Mouse (Mus musculus): ENCODE results near the gene Gje1. TPM values are rescaled to one million over a fixed set of nuclear protein-coding genes. Genes with fewer than 3 reads are reported as not detected.
A peak's percentile ranks its signal among the peaks of the same experiment; 100 is the strongest.

The Gje1 gene
- polyA plus RNA-seq (2016; fragmentation: Nextera tagmentation; extraction: Ambion mirVana): not detected in 2 replicates

DNA sequence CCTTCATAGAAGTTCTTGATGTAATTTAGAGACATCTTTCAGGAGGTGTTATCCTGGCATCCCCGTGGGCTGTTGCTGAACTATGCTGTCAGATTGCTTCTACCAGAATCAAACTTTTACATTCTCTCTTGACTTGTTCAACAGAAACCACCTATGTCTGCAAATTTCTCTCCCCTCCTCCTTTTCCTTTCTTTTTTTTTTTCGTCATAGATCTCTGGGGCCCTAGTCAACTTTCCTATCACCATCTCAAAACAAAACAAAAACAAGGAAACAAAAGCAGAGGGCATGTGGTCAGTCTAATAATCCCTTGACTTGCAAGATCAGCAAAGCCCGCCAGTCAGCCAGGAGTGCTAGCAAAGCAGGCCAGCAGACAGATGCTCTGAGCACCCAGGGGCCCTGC is at the start of gene Gje1:
Gje1 (minus strand) TSS at position 101 of the 400 bp plus-strand sequence.
- WGBS: 44% methylated on average over 3 of the region's 3 CpGs
- H3K4me2 ChIP-seq (replicated peaks): no peak within 1 kb of the TSS
- no peaks in the 10 kb centered on the region for H3K4me1 ChIP-seq
- no peaks in the 10 kb centered on the region for H3K36me3 ChIP-seq
- no peaks in the 10 kb centered on the region for H3K27me3 ChIP-seq
- no peak within 1 kb of the TSS for H3K27ac ChIP-seq (replicated peaks)
- H3K9ac ChIP-seq (replicated peaks): no peak within 1 kb of the TSS
- H3K4me3 ChIP-seq: no peak within 1 kb of the TSS
- H3K9me3 ChIP-seq: no peaks in the 10 kb centered on the region
- no peak for ATAC-seq (ENCODE audit: low FRiP score, low read depth)

DNA sequence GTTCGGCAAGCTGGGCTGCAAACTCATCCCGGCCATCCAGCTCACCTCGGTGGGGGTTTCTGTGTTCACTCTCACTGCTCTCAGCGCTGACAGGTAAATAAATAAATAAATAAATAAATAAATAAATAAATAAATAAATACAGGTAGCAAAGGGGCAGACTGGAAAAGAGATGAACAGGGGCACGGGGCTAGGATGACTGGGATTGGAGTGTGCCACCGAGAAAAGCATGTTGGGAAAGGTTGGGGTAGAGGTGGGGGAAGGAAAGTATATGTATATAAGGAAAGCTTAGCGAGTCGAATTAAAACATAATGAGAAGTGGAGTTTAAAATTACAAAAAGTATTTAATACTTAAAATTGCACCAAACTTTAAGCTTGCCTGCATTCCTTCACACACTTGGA is 42.6 kb upstream of the Gje1 start:
- H3K9me3 ChIP-seq: no peaks in the 10 kb centered on the region
- no peak overlapping the region for H3K27ac ChIP-seq (replicated peaks)
- peak overlapping the region; percentile 40 for H3K4me3 ChIP-seq
- H3K9ac ChIP-seq (replicated peaks): 0 out of 2 replicates have a peak overlapping the region, but pooled peaks have one; percentile 13
- peaks cover 10% of the 10 kb centered on the region for H3K4me1 ChIP-seq
- H3K4me2 ChIP-seq (replicated peaks): peak overlapping the region; percentile 76
- peak; percentile 33 for ATAC-seq (ENCODE audit: low FRiP score, low read depth)
- H3K27me3 ChIP-seq: peaks cover 15% of the 10 kb centered on the region
- WGBS: 21% methylated on average over 8 of the region's 8 CpGs
- no peaks in the 10 kb centered on the region for H3K36me3 ChIP-seq

DNA sequence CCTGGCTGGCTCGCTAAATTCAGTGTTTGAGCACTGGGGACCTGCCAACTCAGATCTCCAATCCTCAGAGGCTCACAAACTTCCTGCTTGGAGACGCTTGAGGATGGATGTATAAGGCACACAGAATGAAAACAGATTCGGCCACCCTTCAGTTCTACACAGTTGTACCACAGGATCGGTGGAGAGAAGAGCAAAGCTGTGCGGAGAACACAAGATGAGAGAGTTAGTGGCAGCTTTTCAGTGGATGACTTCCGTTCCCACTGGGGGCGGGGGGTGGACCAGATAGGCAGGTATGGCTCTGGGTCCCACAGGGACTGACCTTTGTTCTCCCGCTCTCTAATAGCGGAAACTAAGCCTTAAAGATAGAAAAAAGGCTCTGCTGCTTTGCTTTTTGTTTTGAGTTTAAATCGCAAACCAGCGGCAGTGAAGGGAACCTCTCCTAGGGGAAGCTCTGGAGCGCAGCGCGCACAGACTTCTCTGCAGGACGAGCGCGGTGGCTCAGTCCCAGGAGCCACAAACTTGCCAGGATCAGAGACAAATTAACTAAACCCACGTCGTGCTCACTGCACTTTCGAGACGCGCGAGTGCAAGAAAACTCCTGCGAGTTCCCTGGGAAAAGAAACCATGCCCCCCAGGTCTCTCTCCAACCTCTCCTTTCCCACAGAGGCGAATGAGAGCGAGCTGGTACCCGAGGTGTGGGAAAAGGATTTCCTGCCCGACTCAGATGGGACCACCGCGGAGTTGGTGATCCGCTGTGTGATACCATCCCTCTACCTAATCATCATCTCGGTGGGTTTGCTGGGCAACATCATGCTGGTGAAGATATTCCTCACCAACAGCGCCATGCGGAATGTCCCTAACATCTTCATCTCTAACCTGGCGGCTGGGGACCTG is 41.9 kb upstream of the Gje1 start:
- no peaks in the 10 kb centered on the region for H3K36me3 ChIP-seq
- peak overlapping the region; percentile 13; the same call in 1 of the 2 replicates for H3K9ac ChIP-seq (replicated peaks)
- 2% methylated on average over 35 of the region's 35 CpGs for WGBS
- no peaks in the 10 kb centered on the region for H3K9me3 ChIP-seq
- H3K27me3 ChIP-seq: peaks cover 15% of the 10 kb centered on the region
- peak overlapping the region; percentile 76 for H3K4me2 ChIP-seq (replicated peaks)
- H3K4me3 ChIP-seq: peak overlapping the region; percentile 40
- peak; percentile 59; the same call in 1 of the 2 replicates for ATAC-seq (ENCODE audit: low FRiP score, low read depth)
- peaks cover 10% of the 10 kb centered on the region for H3K4me1 ChIP-seq
- H3K27ac ChIP-seq (replicated peaks): no peak overlapping the region

DNA sequence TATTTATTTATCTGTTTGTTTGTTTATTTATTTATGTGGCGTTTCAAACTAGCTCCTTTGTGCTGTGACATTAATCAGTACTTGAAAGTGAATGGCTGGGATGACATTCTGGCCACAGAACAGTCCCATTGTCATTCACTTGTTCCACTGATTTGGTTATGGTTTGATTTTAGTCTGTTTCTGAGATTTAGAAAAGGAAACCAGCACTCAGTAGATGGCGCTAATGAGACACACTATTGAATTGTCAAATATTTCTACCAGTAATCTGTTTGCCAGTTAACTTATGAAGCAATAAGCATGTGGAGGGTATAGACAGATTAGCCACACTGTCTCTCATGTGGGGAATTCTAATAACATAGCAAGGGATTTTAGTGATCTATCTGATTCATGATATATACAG is 16.3 kb upstream of the Gje1 start:
- no peaks in the 10 kb centered on the region for H3K36me3 ChIP-seq
- ATAC-seq (ENCODE audit: low FRiP score, low read depth): no peak
- H3K4me2 ChIP-seq (replicated peaks): no peak overlapping the region
- H3K4me1 ChIP-seq: no peaks in the 10 kb centered on the region
- H3K4me3 ChIP-seq: no peak overlapping the region
- H3K9ac ChIP-seq (replicated peaks): no peak overlapping the region
- H3K27ac ChIP-seq (replicated peaks): no peak overlapping the region
- 7% methylated on average over 2 of the region's 2 CpGs for WGBS
- H3K27me3 ChIP-seq: no peaks in the 10 kb centered on the region
- no peaks in the 10 kb centered on the region for H3K9me3 ChIP-seq

DNA sequence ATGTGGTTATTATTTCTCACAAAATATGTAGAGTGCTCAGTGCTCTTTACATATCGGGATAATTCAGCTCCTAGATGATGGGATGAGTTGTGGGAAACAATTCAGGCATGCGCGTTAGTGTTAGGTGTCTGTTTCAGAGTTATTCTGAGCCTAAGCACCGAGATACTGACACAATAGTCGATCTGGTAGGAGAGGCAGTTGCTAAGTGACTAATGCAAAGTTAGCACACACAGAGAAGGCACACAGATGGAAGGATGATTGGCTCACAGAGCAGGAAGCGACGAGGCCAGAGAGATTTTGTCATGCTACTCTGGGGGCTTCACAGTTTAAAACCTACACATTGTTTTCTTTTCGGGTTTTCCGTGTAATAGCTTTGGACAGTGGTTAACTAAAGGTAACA is 7.7 kb upstream of the Gje1 start:
- H3K4me3 ChIP-seq: no peak overlapping the region
- H3K4me1 ChIP-seq: no peaks in the 10 kb centered on the region
- no peak for ATAC-seq (ENCODE audit: low FRiP score, low read depth)
- 59% methylated on average over 9 of the region's 9 CpGs for WGBS
- H3K27ac ChIP-seq (replicated peaks): no peak overlapping the region
- H3K9me3 ChIP-seq: no peaks in the 10 kb centered on the region
- no peaks in the 10 kb centered on the region for H3K36me3 ChIP-seq
- H3K4me2 ChIP-seq (replicated peaks): no peak overlapping the region
- no peak overlapping the region for H3K9ac ChIP-seq (replicated peaks)
- H3K27me3 ChIP-seq: no peaks in the 10 kb centered on the region

DNA sequence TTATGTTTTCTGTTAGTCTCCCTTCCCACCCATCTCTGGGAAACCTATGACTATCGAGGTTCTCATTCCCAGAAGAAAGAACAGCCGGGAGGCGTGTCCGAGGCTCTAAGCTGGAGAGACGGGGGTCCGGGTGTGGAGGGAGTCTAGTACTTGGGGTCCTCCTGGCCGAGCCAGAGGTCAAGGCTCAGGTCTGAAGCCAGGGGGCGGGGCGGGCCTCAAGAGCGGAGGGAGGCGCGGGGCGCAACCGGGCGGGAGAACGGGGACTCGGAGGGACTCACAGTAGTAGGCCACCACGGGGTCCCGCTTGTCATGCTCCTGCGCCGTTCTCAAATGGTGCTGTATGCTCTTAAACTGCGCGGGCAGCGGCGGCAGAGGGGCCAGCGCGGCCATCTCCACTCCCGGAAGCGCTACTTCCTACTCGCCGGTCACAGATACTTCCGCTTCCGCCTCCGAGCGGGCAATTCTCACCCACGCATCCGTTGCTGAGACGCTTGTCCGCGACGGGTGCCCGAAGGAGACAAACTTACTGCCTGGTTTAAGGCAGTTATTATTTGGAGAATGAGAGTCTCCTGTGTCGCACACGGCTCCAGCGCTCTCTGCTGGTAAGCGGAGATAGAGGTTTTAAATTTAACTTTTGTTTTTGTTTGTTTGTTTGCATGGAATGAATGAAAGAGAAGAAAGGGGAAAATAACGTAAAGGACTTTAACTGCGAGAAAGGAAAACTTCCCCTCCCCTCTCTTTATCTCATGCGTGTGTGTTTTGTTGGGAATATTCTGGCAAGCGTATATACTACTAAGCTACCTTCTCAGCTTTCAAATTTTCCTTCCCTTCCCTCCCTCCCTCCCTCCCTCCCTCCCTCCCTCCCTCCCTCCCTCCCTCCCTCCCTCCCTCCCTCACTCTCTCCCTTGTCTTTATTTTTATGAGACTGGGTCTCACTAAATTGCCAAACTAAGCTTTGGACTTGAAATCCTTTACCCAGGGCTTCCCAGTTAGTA is 12.6 kb downstream of the Gje1 start, which contains the start of the genes Vta1 and Nmbr:
Vta1 (minus strand) TSS at position 489 of the 995 bp plus-strand sequence.
Nmbr (plus strand) TSS at position 520 of the 995 bp plus-strand sequence.
- peak within 1 kb of the TSS; percentile 91 for H3K27ac ChIP-seq (replicated peaks)
- peaks cover 19% of the 10 kb centered on the region for H3K4me1 ChIP-seq
- ATAC-seq (ENCODE audit: low FRiP score, low read depth): peak; percentile 92
- peak within 1 kb of the TSS; percentile 90 for H3K4me3 ChIP-seq
- under 1% methylated on average over 49 of the region's 50 CpGs for WGBS
- H3K36me3 ChIP-seq: no peaks in the 10 kb centered on the region
- peak within 1 kb of the TSS; percentile 57 for H3K4me2 ChIP-seq (replicated peaks)
- H3K27me3 ChIP-seq: no peaks in the 10 kb centered on the region
- peak within 1 kb of the TSS; percentile 79 for H3K9ac ChIP-seq (replicated peaks)
- no peaks in the 10 kb centered on the region for H3K9me3 ChIP-seq

DNA sequence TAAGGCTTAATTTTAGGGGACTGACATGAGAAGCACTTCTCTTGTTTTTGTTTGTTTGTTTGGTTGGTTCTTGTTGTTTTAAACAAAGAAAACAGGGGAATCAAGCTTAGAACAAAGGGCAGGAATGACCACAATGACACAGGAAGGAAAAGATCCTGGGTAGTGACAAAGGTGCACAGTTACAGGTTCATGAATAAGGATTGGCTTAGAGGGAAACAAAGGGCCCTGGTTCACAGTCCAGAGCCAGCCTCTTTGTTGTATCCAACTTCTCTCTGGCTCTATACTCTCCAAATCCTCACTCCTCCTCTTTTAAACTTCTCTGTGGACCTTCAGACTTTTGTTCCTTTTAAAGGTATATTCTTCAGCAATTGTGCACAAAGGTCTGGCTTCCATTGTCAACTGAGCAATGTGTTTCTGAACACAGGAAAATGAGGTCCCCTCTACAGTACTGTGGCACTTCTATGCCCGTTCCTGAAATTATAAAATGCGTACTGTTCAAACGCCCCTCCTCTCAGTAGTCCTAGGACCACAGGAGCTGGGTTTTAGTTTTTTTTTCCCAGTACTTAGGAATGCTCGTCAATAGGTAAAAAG is 14.1 kb downstream of the Gje1 start:
- Histone ChIP-seq H3K9me3 (no peaks in the 10 kb centered on the region), H3K27ac (replicated peaks) (peak overlapping the region; percentile 91), H3K4me2 (replicated peaks) (peak overlapping the region; percentile 57), H3K4me1 (peaks cover 19% of the 10 kb centered on the region), H3K9ac (replicated peaks) (peak overlapping the region; percentile 79; the same call in 1 of the 2 replicates), H3K27me3 (no peaks in the 10 kb centered on the region), H3K36me3 (no peaks in the 10 kb centered on the region), H3K4me3 (peak overlapping the region; percentile 90)
- ATAC-seq (ENCODE audit: low FRiP score, low read depth): peak; percentile 44
- WGBS: 22% methylated on average over 4 of the region's 4 CpGs

DNA sequence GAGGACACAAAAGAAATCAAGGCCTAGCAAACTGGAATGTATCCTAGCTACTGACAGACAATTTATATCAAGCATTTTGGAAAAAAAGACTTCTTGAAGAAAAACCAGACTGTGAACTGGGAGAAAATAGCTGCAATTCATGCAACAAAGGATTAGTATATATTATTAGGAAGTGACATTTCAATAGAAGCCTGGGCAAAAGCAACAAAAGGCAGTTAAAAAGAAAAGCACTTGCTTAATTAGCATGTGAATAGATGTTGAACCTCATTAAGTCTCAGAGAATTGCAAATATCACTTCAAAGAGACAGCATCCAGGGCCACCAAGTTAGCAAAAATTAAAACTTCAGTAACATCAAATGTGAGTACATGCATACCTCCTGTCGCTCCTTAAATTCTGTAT is 14.8 kb downstream of the Gje1 start:
- Histone ChIP-seq H3K27me3 (no peaks in the 10 kb centered on the region), H3K36me3 (no peaks in the 10 kb centered on the region), H3K4me1 (peaks cover 19% of the 10 kb centered on the region), H3K9me3 (no peaks in the 10 kb centered on the region), H3K9ac (replicated peaks) (0 out of 2 replicates have a peak overlapping the region, but pooled peaks have one; percentile 79), H3K4me2 (replicated peaks) (peak overlapping the region; percentile 57), H3K27ac (replicated peaks) (peak overlapping the region; percentile 91), H3K4me3 (peak overlapping the region; percentile 90)
- 16% methylated on average over 1 of the region's 1 CpGs for WGBS
- 0 out of 2 replicates have a peak, but pooled peaks have one; percentile 7 for ATAC-seq (ENCODE audit: low FRiP score, low read depth)

DNA sequence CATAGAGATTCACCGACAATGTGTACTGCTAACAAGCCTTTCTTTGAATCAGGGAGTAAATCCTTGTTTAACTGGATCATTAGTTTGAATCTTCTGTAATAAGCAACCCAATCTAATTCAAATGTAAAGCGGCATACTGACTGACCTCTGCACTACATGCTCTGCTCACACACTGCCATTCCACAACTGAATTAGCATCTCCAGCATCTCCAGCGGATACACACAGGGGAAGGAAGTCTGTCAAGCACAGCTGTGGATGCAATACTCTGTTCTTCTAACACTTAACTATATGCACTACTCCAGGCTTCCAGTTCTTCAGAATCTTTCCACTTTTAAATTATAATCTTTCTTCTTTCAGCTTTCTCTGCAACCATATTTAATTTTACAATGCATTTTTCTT is 27.7 kb downstream of the Gje1 start:
- Histone ChIP-seq H3K27me3 (no peaks in the 10 kb centered on the region), H3K9me3 (no peaks in the 10 kb centered on the region), H3K36me3 (peaks cover 16% of the 10 kb centered on the region), H3K4me2 (replicated peaks) (no peak overlapping the region), H3K4me1 (peaks cover 3% of the 10 kb centered on the region; the same call in 1 of the 2 replicates), H3K4me3 (no peak overlapping the region), H3K9ac (replicated peaks) (no peak overlapping the region), H3K27ac (replicated peaks) (no peak overlapping the region)
- WGBS: 57% methylated on average over 3 of the region's 3 CpGs
- ATAC-seq (ENCODE audit: low FRiP score, low read depth): 0 out of 2 replicates have a peak, but pooled peaks have one; percentile 52

DNA sequence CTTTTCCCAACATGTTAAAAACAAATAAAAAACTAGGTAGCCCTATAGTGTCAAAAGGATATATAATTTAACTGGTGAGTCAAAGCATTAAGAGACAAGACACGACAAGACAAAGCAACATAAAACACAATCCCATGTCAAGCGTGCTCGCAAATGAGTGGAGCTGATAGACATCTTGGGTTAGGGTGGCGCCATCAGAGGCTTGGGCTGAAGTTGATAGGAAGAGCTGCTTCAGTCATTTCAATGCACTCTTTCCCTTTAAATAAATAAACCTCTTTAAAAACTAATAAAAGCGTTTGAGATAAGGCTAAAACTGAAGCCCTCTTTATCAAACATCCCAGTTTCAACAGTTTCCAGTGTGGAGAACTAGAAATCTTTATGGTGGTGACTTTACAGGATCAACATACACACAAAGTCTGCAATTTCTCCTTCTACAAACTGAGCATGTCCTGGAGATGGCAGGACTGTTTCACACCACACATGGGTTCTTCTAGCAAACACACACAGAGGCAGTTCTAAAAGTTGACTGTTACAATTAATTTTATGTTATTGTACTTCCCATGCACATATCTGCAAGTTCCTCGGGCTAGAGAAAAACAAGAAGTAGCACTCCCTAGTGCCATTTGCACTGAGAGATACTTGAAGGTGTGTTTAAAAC is 29.1 kb downstream of the Gje1 start:
- Histone ChIP-seq H3K36me3 (peaks cover 17% of the 10 kb centered on the region), H3K4me2 (replicated peaks) (no peak overlapping the region), H3K27ac (replicated peaks) (no peak overlapping the region), H3K9me3 (no peaks in the 10 kb centered on the region), H3K27me3 (no peaks in the 10 kb centered on the region), H3K4me3 (no peak overlapping the region), H3K9ac (replicated peaks) (no peak overlapping the region), H3K4me1 (peaks cover 3% of the 10 kb centered on the region; the same call in 1 of the 2 replicates)
- 95% methylated on average over 6 of the region's 6 CpGs for WGBS
- ATAC-seq (ENCODE audit: low FRiP score, low read depth): no peak

DNA sequence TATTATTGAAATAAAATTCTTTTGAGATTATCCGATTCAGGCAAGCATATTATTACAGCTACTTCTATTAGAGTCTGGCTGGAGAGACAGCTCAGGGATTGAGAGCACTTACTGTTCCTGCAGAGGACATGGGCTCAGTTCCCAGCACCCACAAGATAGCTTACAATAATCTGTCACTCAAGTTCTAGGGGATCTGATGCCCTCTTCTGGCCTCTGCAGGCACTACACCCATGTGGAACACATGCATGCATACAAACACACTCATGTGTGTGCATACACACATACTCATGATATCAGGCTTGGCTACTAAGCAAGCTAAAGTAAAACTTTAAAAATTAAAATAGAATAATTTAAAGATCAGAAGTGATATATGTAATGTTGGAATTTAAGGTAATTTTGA is 32.4 kb downstream of the Gje1 start:
- ATAC-seq (ENCODE audit: low FRiP score, low read depth): no peak
- WGBS: 97% methylated on average over 1 of the region's 1 CpGs
- Histone ChIP-seq H3K4me2 (replicated peaks) (no peak overlapping the region), H3K9ac (replicated peaks) (no peak overlapping the region), H3K27me3 (no peaks in the 10 kb centered on the region), H3K36me3 (peaks cover 17% of the 10 kb centered on the region), H3K4me3 (no peak overlapping the region), H3K27ac (replicated peaks) (no peak overlapping the region), H3K4me1 (peaks cover 3% of the 10 kb centered on the region; the same call in 1 of the 2 replicates), H3K9me3 (no peaks in the 10 kb centered on the region)
